Mouse (Mus musculus): ENCODE data around the gene Cpm. TPM values are rescaled to one million over a fixed set of nuclear protein-coding genes. Genes with fewer than 3 reads are reported as not detected.
"Not testable (repeated sequence)": the region's sequence is repeated elsewhere in the genome, so short reads cannot be mapped to it uniquely, and the experiment has no call there.

The Cpm gene
- polyA plus RNA-seq, 1 experiment from 2014 or later = 3.7 TPM

DNA sequence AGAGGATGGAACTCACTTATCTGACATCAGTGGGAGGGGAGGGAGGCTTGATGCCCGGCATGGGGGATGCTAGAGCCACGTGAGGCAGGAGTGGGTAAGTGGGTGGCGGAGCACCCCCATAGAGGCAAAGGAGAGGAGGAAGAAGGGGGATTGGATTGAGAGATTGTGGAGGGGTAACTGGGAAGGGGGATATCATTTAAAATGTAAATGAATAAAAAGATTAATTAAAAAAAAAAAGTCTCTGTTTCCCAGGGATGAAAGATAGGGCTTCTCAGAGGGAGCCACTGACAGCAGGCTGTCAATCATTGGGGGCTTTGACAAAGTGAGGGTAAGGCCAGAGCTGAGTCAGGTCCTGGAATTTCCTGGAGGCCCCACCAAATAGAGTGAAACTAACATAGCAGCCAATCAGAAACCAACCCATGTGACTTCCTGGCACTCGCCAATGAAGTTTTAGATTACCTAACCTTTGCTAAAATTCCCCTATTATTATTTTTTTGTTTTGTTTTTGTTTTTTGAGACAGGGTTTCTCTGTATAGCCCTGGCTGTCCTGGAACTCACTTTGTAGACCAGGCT, 85.7 kb downstream of the Cpm start:
- Histone ChIP-seq H3K4me3 (no peak overlapping the region), H3K27ac (replicated peaks) (no peak overlapping the region), H3K4me2 (replicated peaks) (no peak overlapping the region), H3K27me3 (no peaks in the 10 kb centered on the region), H3K36me3 (no peaks in the 10 kb centered on the region), H3K4me1 (0 out of 2 replicates have a peak, but pooled peaks cover 8% of the 10 kb centered on the region), H3K9ac (replicated peaks) (no peak overlapping the region), H3K9me3 (no peaks in the 10 kb centered on the region)
- ATAC-seq (ENCODE audit: low FRiP score, low read depth) = no peak
- WGBS = 74% methylated on average over 4 of the region's 4 CpGs

DNA sequence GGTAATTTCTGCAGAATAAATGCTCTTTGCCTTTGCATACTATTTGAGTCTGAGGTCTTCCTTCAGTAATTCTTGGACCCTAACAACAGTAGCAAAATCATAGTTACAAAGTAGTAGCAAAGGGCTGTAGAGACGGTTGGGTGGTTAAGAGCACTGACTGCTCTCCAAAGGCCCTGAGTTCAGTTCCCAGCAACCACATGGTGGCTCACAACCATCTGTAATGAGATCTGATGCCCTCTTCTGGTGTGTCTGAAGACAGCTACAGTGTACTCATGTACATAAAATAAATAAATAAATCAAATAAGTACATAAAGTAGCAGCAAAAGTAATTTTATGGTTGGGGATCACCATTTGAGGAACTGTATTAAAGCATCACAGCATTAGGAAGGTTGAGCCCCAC, 86.4 kb downstream of the Cpm start:
- not testable (repeated sequence) for ATAC-seq (ENCODE audit: low FRiP score, low read depth); H3K9me3 ChIP-seq; H3K4me3 ChIP-seq; H3K36me3 ChIP-seq; H3K9ac ChIP-seq (replicated peaks); H3K4me1 ChIP-seq; H3K27me3 ChIP-seq; H3K27ac ChIP-seq (replicated peaks); H3K4me2 ChIP-seq (replicated peaks)
- 96% methylated on average over 1 of the region's 1 CpGs for WGBS

DNA sequence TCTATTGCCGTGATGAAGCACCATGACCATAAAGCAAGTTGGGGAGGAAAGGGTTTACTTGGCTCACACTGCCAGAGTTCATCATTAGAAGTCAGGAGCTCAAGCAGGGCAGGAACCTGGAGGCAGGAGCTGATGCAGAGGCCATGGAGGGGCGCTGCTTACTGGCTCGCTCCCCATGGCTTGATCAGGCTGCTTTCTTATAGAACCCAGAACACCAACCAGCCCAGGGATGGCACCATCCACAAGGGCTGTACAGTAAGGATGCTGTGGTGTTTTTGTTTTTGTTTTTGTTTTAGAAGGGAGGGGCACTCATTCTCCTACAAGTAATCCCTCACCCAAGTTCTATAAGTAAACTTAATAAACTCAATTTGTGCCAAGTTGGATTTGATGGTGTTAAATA, 87.4 kb downstream of the Cpm start:
- H3K27me3 ChIP-seq = no peaks in the 10 kb centered on the region
- ATAC-seq (ENCODE audit: low FRiP score, low read depth) = no peak
- no peak overlapping the region for H3K9ac ChIP-seq (replicated peaks)
- H3K4me3 ChIP-seq = no peak overlapping the region
- H3K27ac ChIP-seq (replicated peaks) = no peak overlapping the region
- 0 out of 2 replicates have a peak, but pooled peaks cover 5% of the 10 kb centered on the region for H3K4me1 ChIP-seq
- H3K4me2 ChIP-seq (replicated peaks) = no peak overlapping the region
- H3K36me3 ChIP-seq = no peaks in the 10 kb centered on the region
- no peaks in the 10 kb centered on the region for H3K9me3 ChIP-seq
- 80% methylated on average over 3 of the region's 3 CpGs for WGBS

DNA sequence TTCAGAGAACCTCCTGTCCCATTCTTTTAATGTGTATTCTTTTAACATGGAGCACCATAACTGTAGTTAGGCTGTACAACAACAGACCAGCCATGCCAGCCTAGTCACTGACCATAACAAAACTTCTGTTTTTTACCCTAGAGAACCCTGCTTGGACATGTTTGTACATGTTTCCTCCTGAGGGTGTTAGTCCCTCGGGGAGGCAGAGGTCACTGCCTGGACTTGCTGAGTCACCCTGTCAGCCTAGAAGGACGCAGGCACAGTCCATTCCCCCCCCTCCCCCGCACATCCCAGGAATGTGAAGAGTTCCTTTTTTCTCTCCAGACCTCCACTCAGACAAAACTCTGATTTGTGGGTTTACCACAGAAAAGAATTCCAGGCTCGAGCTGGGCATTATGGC, 88.3 kb downstream of the Cpm start:
- no peaks in the 10 kb centered on the region for H3K9me3 ChIP-seq
- H3K36me3 ChIP-seq = no peaks in the 10 kb centered on the region
- no peaks in the 10 kb centered on the region for H3K27me3 ChIP-seq
- no peak overlapping the region for H3K9ac ChIP-seq (replicated peaks)
- H3K4me2 ChIP-seq (replicated peaks) = no peak overlapping the region
- H3K4me1 ChIP-seq = 0 out of 2 replicates have a peak, but pooled peaks cover 5% of the 10 kb centered on the region
- 9% methylated on average over 4 of the region's 4 CpGs for WGBS
- H3K27ac ChIP-seq (replicated peaks) = no peak overlapping the region
- ATAC-seq (ENCODE audit: low FRiP score, low read depth) = no peak
- H3K4me3 ChIP-seq = no peak overlapping the region

DNA sequence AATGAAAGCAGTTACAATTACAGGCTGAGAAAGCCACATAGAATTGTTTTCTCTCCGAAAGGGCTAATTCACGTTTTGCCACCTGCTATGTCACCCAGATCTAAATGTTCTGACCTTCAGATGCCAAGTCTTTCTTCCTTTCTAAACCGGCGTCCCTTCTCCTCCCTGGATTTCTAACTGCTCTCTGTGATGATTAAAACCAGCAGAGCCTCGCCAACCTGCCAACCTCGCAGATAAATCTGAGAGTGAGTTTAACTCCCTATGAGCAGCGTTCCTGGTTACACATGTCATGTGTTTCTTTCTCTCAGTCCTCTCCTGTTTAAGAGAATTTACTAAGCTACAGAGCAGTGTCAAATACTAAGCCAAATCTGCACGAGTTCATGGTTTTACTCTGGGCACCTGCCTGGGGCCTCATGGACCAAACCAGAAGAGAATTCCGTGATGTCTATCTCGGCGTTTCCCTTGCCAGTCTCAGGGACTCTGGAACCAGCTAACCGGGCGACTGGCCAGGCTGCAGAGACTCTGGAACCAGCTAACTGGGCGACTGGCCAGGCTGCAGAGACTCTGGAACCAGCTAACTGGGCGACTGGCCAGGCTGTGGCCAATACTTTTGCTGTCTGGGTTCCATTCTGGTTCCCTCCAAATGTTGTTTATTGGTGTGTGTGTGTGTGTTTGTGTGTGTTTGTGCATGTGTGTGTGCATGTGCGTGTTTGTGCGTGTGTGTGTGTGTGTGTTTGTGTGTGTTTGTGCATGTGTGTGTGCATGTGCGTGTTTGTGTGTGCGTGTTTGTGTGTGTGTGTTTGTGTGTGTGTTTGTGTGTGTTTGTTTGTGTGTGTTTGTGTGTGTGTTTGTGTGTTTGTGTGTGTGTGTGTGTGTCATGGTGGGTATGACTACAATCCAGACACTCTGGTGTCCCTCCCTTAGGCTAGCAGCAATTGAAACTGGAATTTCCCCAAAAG, 89.1 kb downstream of the Cpm start:
- Histone ChIP-seq H3K4me1 (0 out of 2 replicates have a peak, but pooled peaks cover 5% of the 10 kb centered on the region), H3K9ac (replicated peaks) (0 out of 2 replicates have a peak overlapping the region, but pooled peaks have one; percentile 20), H3K36me3 (no peaks in the 10 kb centered on the region), H3K4me3 (no peak overlapping the region), H3K9me3 (no peaks in the 10 kb centered on the region), H3K27ac (replicated peaks) (no peak overlapping the region), H3K27me3 (no peaks in the 10 kb centered on the region), H3K4me2 (replicated peaks) (no peak overlapping the region)
- no peak for ATAC-seq (ENCODE audit: low FRiP score, low read depth)
- WGBS = 69% methylated on average over 19 of the region's 19 CpGs

DNA sequence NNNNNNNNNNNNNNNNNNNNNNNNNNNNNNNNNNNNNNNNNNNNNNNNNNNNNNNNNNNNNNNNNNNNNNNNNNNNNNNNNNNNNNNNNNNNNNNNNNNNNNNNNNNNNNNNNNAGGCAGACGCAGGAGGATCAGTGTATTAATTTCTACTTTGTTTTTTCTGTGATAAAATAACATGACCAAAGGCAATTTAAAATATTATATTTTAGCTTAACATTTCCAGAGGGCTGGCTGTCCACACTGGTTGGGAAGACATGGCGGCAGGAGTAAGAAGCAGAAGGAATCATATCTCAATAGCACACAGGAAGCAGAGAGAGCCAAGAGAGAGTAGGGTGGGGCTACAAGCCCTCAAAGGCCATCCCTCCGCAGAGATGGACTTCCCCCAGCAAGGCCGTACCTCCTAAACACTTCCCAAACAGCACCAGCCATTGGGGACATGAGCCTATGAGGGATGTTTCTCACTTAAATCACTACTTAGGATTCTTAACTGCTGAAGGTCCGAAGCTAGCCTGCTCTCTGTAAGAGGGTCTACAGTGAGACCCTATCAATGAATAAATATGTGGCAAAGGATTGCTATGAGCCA, 94.9 kb downstream of the Cpm start:
- ATAC-seq (ENCODE audit: low FRiP score, low read depth) = no peak
- H3K27ac ChIP-seq (replicated peaks) = no peak overlapping the region
- no peaks in the 10 kb centered on the region for H3K4me1 ChIP-seq
- H3K4me3 ChIP-seq = no peak overlapping the region
- WGBS = 76% methylated on average over 5 of the region's 5 CpGs
- H3K9ac ChIP-seq (replicated peaks) = no peak overlapping the region
- H3K9me3 ChIP-seq = no peaks in the 10 kb centered on the region
- H3K36me3 ChIP-seq = no peaks in the 10 kb centered on the region
- H3K4me2 ChIP-seq (replicated peaks) = no peak overlapping the region
- H3K27me3 ChIP-seq = no peaks in the 10 kb centered on the region

DNA sequence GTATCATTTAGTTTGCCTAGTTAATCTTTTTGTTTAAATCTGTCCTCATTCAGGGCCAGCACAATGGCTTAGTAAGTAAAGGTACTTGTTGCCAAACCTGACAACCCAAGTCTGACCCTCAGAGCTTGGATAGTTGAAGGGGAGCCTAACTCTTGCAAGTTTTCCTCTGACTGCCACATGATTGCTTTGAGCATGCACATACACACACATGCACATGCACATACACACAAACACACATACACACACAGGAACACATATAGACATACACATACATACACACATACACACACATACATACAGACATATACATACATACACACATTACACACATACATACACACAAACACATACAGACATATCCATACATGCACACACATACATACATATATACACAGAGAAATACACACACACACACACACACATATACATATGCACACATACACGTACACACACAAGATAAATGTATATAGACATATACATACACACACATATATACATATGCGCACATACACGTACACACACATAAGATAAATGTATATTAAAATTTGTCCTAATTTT, 95.6 kb downstream of the Cpm start:
- Histone ChIP-seq H3K36me3 (no peaks in the 10 kb centered on the region), H3K9me3 (no peaks in the 10 kb centered on the region), H3K27me3 (no peaks in the 10 kb centered on the region), H3K4me2 (replicated peaks) (no peak overlapping the region), H3K9ac (replicated peaks) (no peak overlapping the region), H3K4me1 (no peaks in the 10 kb centered on the region), H3K27ac (replicated peaks) (no peak overlapping the region), H3K4me3 (no peak overlapping the region)
- ATAC-seq (ENCODE audit: low FRiP score, low read depth) = no peak
- WGBS = 90% methylated on average over 3 of the region's 3 CpGs

DNA sequence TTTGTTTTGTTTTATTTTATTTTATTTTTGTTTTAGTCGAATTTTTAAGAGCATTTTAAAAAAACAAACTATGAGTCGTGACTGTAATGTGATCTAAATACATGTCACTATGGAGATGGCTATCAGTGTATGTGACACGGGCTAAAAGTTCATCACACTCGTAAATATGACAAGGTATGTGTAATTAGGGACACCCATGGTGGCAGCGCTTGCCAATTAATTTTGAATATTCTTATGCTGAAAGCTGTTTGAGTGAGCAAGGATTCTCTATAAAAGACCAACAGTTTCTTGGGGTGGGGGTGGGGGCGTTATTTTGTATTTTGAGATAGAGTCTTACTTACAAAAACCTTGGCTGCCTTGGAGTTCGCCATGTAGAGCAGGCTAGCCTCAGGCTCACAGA, 96.4 kb downstream of the Cpm start:
- no peak overlapping the region for H3K9ac ChIP-seq (replicated peaks)
- no peak for ATAC-seq (ENCODE audit: low FRiP score, low read depth)
- H3K4me3 ChIP-seq = no peak overlapping the region
- 83% methylated on average over 7 of the region's 7 CpGs for WGBS
- H3K4me2 ChIP-seq (replicated peaks) = no peak overlapping the region
- no peaks in the 10 kb centered on the region for H3K36me3 ChIP-seq
- no peaks in the 10 kb centered on the region for H3K27me3 ChIP-seq
- H3K27ac ChIP-seq (replicated peaks) = no peak overlapping the region
- H3K9me3 ChIP-seq = no peaks in the 10 kb centered on the region
- H3K4me1 ChIP-seq = no peaks in the 10 kb centered on the region

DNA sequence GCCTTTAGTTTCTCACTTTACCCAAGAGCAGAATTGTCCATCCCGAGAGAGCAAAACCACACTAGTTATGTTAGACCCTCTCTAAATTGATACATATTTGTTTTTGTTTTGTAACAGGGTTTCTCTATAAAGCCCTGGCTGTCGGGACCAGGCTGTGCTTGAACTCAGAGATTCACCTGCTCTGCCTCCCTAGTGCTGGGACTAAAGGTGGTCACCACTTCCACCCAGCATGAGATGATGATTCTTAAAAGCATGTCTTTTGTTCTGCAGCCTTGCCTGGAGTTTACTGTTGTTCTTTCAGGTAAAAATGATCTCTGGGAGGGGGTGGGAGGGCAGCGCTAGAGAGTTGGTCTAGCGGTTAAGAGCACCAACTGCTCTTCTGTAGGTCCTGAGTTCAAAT, 97.0 kb downstream of the Cpm start:
- Histone ChIP-seq H3K9me3 (no peaks in the 10 kb centered on the region), H3K36me3 (no peaks in the 10 kb centered on the region), H3K27me3 (no peaks in the 10 kb centered on the region), H3K9ac (replicated peaks) (no peak overlapping the region), H3K4me2 (replicated peaks) (no peak overlapping the region), H3K4me3 (no peak overlapping the region), H3K27ac (replicated peaks) (no peak overlapping the region), H3K4me1 (no peaks in the 10 kb centered on the region)
- WGBS = 96% methylated on average over 4 of the region's 4 CpGs
- no peak for ATAC-seq (ENCODE audit: low FRiP score, low read depth)

DNA sequence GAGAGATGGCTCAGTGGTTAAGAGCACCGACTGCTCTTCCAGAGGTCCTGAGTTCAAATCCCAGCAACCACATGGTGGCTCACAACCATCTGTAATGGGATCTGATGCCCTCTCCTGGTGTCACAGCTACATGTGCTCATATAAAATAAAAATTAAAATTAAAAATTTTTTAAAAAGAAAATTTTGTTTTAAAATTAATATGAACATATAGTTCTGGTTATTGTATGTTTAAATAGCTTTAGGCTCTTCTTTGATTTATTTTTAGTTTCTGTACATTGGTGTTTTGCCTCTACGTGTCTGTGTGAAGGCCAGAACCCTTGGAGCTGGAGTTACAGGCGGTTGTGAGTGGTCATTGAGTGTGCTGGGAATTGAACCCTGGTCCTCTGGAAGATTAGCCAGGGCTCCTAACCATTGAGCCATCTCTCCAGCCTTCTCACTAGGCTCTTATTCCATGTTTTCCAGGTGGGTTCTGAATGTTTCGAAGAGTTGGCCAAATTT, 97.6 kb downstream of the Cpm start:
- no peak overlapping the region for H3K27ac ChIP-seq (replicated peaks)
- H3K4me2 ChIP-seq (replicated peaks) = no peak overlapping the region
- no peak overlapping the region for H3K9ac ChIP-seq (replicated peaks)
- H3K36me3 ChIP-seq = no peaks in the 10 kb centered on the region
- ATAC-seq (ENCODE audit: low FRiP score, low read depth) = no peak
- no peaks in the 10 kb centered on the region for H3K4me1 ChIP-seq
- H3K9me3 ChIP-seq = no peaks in the 10 kb centered on the region
- 99% methylated on average over 4 of the region's 4 CpGs for WGBS
- H3K27me3 ChIP-seq = no peaks in the 10 kb centered on the region
- no peak overlapping the region for H3K4me3 ChIP-seq

DNA sequence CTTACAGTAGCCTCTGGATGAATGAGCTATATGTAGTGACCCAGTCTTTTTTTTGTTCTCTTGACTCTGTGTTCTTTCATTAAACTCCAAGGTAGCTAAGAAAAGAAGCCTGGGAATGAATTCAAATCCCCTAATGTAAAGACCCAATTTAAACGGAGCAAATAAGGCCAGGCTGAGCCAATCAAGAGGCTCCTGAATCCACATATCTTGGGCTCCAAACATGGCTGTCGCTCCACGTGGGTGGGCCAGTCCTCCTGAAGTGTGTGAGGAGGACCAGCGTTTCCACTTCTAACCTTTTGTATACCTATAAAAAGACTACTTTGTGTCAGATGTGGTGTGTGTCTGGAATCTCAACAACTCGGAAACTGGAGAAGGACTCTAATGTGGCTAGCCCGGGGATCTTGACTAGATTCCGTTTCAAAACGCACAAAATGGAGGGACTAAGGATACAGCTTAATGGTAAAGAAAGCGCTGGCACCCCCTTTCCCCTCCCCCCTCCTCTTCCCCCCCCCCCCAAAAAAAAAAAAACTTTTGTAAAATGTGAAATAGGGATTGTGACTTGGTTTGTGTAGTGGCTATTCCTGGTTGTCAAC, 98.3 kb downstream of the Cpm start:
- H3K36me3 ChIP-seq = no peaks in the 10 kb centered on the region
- H3K4me1 ChIP-seq = no peaks in the 10 kb centered on the region
- ATAC-seq (ENCODE audit: low FRiP score, low read depth) = no peak
- H3K9me3 ChIP-seq = no peaks in the 10 kb centered on the region
- no peak overlapping the region for H3K9ac ChIP-seq (replicated peaks)
- H3K4me3 ChIP-seq = no peak overlapping the region
- WGBS = 85% methylated on average over 9 of the region's 9 CpGs
- H3K27me3 ChIP-seq = no peaks in the 10 kb centered on the region
- H3K27ac ChIP-seq (replicated peaks) = no peak overlapping the region
- H3K4me2 ChIP-seq (replicated peaks) = no peak overlapping the region

Data from midbrain, embryonic 12.5 days (tissue).